Mouse (Mus musculus): ENCODE data around the gene Fxr1. TPM values are rescaled to one million over a fixed set of nuclear protein-coding genes. Genes with fewer than 3 reads are reported as not detected.

Fxr1 gene
- polyA plus RNA-seq, 1 experiment from 2014 or later = 66.4 TPM

DNA sequence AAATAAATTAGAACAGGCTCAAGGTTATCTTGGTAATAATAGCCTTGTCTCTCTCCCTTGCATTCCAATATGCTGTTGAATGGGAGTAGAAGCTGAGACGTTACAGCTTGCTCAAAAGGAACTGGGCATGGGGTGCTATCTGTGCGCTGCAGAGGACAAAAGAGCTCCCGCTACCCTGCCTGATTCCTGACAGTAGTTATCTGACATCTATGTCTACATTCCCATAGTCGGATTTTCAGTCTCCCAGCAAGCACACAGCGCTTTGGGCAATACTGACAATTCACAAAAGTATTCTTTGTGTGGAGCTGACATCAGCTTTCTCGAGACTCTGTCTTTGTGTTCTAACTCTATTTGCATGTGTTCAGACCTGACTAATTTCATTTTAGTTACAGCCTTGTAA lies 96.1 kb downstream of the Fxr1 start:
- Histone ChIP-seq H3K27ac (ENCODE audit: low read depth, low read length) (no peak overlapping the region), H3K4me1 (ENCODE audit: control insufficient read depth, insufficient read depth, low read length) (no peaks in the 10 kb centered on the region), H3K36me3 (ENCODE audit: control insufficient read depth, insufficient read depth, low read length) (no peaks in the 10 kb centered on the region), H3K9ac (ENCODE audit: low read depth, low read length) (no peak overlapping the region), H3K27me3 (ENCODE audit: control insufficient read depth, insufficient read depth, low read length) (no peaks in the 10 kb centered on the region), H3K4me3 (ENCODE audit: low read length) (no peak overlapping the region), H3K9me3 (ENCODE audit: control insufficient read depth, low read length) (no peaks in the 10 kb centered on the region), H3K4me2 (replicated peaks; ENCODE audit: low read depth, low read length) (no peak overlapping the region)
- ATAC-seq (ENCODE audit: low FRiP score, low TSS enrichment) = no peak
- 64% methylated on average over 6 of the region's 6 CpGs for WGBS

DNA sequence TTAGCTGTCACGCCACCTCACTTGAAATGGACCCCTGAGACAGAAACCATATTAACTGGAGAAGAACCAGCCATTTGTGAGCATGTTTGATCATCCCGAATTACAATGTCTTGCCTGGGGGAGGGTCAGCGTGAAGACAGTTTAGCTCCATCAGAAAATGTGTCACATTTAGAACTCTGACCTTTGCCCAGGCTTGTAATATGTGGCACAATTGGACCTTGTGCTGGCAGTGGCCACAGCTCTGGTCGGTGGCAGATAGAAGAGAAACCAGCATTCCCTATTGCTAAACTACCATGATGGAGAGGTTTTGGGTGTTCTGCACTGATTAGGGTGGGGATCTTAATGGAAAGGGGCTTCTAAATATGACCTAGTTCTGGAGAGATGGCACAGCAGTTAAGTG lies 100.1 kb downstream of the Fxr1 start:
- no peak for ATAC-seq (ENCODE audit: low FRiP score, low TSS enrichment)
- WGBS = 70% methylated on average over 4 of the region's 4 CpGs
- no peaks in the 10 kb centered on the region for H3K27me3 ChIP-seq (ENCODE audit: control insufficient read depth, insufficient read depth, low read length)

More for the DNA sequence above, 100.1 kb downstream of the Fxr1 start:
- no peaks in the 10 kb centered on the region for H3K36me3 ChIP-seq (ENCODE audit: control insufficient read depth, insufficient read depth, low read length)
- H3K4me3 ChIP-seq (ENCODE audit: low read length) = no peak overlapping the region
- no peaks in the 10 kb centered on the region for H3K4me1 ChIP-seq (ENCODE audit: control insufficient read depth, insufficient read depth, low read length)
- H3K27ac ChIP-seq (ENCODE audit: low read depth, low read length) = no peak overlapping the region
- H3K4me2 ChIP-seq (replicated peaks; ENCODE audit: low read depth, low read length) = no peak overlapping the region
- H3K9ac ChIP-seq (ENCODE audit: low read depth, low read length) = no peak overlapping the region
- H3K9me3 ChIP-seq (ENCODE audit: control insufficient read depth, low read length) = no peaks in the 10 kb centered on the region

Other genes starting within 250 kb of the Fxr1 start
- gene Ttc14, start 220.1 kb upstream of the Fxr1 start, polyA plus RNA-seq (2014; fragmentation: Nextera tagmentation; extraction: Ambion mirVana) = 63.0 and 72.4 TPM in 2 replicates
- gene Ccdc39, start 175.6 kb upstream of the Fxr1 start, polyA plus RNA-seq (2014; fragmentation: Nextera tagmentation; extraction: Ambion mirVana) = 4.4 and 4.8 TPM in 2 replicates
- gene Dnajc19, start 61.4 kb downstream of the Fxr1 start, polyA plus RNA-seq (2014; fragmentation: Nextera tagmentation; extraction: Ambion mirVana) = 169 and 238 TPM in 2 replicates